Mouse (Mus musculus): ENCODE measurements around the gene Clasp2. TPM values are rescaled to one million over a fixed set of nuclear protein-coding genes. Genes with fewer than 3 reads are reported as not detected.

Gene Clasp2
- total RNA-seq, 1 experiment from 2014 or later = 133 TPM

DNA sequence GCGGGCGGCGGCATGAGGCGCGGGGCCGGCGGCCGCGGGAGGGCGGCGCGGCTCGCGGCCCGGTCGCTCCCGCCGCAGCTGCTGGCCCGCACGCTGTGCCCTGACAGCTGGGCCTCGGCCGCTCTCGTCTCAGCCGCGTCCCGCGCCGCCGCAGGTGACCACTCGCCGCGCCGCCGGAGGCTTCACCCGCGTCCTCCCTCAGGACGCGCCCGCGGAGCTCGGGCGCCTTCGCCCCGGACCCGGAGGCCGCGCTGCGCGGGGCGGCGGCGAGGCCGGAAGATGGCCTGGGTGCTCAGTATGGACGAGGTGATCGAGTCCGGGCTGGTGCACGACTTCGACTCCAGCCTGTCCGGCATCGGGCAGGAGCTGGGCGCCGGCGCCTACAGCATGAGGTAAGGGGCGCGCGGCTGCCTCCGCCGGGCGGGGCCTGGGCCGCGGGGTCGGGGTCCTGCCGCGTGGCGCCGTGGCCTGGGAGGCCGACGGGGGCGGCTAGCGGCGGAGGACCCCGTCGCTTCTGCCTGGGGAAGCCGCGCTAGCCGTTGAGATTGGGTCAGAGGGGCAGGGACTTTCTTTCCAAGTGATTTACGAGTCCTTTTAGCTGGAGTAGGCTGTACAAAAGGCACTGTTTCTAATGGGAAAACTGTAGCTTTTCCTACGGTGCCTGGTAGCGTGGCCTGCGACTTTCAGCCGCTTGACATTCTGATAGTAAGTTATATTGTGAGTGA is 190.3 kb downstream of the Clasp2 start:
- peak; percentile 25 for DNase-seq

DNA sequence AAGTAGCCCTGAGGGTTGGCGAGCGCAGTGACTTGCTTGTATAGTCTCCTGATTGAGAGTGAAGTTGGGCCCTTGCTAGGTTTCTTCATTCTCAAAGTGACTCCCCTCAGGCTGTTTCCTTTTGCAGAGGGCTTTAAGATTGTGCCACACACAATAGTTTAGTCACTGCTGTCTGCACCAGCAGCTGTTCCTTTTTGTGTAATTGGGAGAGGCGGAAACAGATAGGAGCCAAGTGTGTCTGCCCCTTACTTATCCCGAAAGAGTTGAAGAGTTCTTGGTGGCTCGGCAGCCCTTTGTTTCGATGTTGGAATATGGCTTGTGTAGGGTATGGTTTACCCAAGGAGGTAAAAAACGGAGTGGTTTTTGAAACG is 190.8 kb downstream of the Clasp2 start:
- DNase-seq = no peak

DNA sequence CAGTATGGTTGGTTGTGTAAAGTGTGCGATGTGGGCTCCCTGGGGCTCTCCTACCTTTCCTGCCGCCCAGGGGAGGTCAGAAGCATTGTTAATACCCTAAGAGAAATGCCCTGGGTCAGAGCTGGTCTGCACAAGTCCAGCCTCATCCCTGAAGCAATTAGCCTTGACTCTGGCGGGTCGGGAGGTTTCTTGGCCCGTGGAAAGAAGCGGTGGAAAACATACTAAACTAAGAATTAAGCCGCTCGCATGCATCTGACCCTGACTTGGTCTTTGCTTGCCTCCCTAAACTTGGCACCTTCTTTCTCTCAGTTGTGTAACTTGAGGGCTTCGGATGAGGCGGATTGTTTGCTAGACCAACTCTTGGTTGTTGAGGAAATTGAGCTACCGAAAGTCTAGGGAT is 191.2 kb downstream of the Clasp2 start:
- peak; percentile 11 for DNase-seq

DNA sequence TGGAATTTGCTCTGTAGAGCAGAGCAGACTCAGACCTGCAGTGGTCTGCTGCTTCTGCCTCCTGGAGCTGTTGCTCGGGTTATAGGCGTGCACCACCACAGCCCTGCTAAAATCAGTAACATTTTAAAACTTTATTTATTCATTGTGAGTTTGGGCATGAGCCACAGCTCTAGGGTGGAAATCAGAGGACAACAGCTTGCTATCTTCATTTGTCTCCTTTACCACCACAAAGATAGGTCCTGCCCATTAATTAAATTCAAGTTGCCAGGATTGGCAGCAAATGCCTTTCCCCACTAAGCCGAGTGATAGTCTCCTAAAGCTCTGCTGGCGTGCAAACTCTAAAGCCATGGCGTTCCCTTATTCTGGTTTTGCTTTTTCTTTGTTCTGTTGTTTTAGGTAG is 194.4 kb downstream of the Clasp2 start:
- no peak for DNase-seq

DNA sequence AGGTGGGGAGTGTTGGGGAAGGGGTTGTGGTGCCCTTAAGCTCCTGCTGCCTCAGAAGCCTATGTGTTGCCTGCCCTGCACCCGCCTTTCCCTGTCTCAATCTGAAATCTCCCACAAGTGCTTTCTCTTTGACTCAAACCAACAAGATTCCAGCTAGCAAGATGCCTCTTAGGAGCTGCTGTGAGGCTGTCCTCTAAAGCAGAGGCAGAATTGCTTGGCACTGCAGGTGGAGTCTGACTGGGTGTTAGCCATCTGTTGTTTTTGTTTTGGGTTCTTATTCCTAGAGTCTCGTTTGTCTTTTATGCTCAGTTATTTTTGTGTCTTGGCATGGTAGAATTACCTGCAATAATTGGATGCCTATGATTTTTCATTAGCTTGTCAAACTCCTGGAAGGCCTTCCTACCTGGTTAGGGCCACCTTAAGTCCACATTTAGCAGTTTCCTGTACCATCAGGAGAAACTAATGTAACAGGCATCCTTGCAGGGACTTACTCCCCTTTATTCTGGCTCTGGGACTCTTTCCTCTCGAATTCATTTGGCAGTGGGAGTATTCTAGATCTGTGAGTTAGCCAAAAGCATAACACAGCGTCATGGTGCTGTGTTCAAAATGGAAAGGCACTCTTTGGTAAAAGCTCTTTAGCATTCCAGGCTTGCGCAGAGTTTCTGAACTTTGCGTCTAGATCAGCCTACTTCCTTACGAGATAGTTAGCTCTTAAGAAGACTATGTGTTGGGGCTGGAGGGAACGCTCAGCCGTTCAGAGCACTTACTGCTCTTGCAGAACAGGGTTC is 198.0 kb downstream of the Clasp2 start:
- DNase-seq = no peak

DNA sequence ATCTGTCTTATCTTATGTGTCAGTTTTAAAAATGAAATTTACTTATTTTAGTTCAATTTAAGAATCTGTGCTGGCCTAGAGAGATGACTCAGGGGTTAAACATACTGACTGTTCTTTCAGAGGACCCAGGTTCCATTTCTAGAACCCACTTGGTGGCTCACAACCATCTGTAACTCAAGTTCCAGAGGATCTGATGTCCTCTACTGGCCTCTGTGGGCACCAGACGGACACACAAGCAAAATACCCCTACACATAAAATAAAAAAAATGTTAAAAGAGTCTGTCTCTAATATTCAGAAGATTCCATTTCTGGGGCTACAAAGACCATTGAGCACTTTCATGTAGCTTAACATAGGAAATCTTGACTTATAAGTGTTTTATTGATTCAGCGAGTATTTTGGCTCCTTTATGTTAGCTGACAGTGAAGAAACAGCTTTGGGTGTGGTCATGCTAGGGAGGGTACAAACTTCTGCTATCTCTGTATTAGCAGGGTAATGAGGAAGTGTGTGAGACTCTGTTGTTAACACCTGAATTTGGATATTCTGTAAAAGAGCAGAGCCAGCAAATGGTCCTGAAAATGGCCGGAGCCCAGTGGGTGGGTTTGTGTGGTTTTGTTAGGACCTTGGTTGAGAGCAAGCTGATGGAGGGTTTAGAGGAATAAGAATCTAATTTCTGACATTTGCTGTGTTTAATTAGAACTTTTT is 200.0 kb downstream of the Clasp2 start:
- no peak for DNase-seq

DNA sequence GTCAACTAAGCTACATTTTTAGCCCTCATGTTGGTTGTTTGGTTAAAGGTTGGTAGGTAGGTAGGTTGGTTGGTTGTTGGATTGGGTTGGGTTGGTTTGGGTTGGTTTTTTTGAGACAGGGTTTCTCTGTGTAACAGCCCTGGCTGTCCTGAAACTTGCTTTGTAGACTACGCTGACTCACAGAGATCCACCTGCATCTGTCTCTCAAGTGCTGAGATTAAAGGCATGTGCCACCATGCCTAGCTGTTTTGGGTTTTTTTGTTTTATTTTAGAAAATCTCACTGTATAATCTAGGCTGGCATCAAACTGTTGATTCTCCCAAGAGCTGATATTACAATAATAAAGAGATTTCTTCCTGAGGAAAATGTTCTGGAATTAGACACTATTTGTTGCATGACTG is 202.1 kb downstream of the Clasp2 start:
- no peak for DNase-seq

DNA sequence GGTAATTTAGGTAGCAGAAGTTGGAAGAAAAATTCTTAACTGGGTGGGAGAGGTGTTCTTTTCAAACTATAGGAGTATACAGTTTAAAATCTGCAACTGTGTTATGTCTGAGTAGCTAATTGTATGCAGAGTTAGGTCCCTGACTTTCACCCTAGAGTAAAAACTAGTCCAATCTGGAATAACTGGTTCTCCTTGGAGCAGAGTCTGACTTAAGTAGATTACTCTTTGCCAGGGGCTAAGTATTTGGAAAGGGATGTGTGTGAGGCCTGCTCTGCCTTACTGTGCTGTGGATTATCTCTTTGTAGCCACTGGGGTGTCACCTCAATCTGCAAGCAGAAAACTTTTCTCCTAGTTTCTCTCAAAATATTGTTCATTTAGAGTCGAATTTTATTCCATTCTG is 205.9 kb downstream of the Clasp2 start:
- DNase-seq = no peak

DNA sequence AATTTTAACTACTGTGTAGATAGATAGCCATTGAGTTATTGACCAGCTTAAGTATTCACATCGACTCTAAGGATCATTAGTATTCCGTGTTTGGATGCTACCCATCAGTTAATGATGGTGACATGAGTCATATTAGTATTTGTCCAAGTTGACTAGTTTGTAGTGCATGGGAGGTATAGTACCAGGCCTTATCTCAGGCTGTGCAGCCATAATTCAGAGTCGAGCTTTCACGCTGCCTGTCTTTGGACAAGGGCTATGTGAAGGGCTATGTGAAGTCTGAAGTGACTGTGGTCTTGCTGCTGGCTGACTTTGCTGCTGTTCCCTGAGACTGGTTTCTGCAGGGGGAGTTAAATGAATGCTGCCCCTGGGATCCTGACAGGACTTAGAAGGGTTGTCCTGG is 216.5 kb downstream of the Clasp2 start:
- DNase-seq = no peak

DNA sequence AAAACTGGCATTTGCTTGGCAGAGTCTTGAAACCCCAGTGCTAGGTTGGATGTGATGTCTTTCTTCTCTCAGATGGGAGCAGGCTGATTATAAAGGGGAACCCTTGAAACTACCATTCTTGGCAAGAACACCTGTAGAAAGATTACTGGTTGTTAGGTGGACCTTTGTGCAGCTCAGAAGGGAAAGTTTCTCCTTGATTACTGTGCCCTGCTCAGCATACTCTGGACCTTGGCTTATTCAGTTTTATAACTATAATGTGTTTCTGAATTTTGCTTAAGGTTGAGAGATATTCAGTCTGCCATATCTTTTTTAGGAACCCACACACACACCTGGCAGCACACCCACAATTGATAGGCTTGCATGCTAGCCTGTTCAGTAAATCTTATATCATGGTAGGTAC is 222.4 kb downstream of the Clasp2 start:
- DNase-seq = no peak

DNA sequence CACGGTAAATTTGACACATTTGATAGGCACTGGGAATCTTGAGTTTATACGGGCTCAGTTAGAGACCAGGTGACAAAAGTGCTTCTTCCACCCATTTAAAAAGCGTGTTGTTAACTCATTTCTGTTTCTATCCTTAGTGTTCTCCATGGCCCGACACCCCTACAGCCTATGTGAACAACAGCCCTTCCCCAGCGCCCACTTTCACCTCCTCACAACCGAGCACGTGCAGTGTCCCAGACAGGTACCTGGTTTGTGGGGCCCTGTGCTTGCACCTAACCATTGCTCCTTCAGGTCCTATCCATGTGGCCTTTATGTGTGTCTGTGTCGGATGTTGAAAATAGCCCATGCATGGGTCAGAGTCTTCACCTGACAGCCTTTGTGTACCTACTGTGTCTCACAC is 223.1 kb downstream of the Clasp2 start:
- DNase-seq = no peak

DNA sequence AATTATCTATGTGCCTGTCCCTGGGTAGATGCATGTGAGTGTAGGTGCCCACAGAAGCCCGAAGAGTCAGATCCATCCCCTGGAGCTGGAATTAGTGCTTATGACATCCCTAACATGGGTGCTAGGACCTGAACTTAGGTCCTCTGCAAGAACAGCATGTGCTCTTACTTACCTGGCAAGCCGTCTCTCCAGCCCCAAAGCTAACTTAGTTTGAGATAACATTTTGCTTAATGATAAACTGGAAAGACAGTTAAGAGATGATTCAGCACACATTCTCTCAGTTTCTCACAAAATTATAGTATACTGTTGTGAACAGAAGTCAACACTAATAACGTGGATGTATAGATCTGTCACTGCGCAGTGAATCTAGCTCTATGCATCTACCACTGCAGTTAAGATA is 225.6 kb downstream of the Clasp2 start:
- no peak for DNase-seq

DNA sequence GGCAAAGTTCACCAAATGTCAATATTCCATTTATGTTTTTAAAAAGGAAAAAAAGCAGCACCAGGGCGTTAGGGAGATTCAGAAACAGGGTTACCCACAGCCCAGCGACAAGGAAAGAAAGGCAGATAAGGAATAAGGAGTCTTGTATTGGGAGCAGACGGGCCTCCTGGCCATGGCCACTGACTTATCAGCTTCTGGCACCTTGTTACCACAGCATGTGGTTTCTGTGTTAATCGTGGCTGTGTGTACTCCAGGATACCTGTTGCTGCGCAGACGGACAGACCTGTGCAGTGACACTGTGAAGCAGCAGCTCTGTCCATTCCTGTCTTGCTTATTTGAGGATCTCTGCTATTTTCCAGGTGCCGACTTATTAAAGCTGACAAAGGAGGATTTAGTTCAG is 227.7 kb downstream of the Clasp2 start:
- no peak for DNase-seq

Other genes with a start within 250 kb of the Clasp2 start
- gene Pdcd6ip, start 33.2 kb upstream of the Clasp2 start, total RNA-seq (2021) = 187 and 196 TPM in 2 replicates
- 76.9 and 79.6 TPM in 2 replicates for gene Ubp1, start 189.5 kb downstream of the Clasp2 start, total RNA-seq (2021)